Mouse (Mus musculus): ENCODE data around the gene Clec2i. TPM values are rescaled to one million over a fixed set of nuclear protein-coding genes. Genes with fewer than 3 reads are reported as not detected.
"Not testable (repeated sequence)": the region's sequence is repeated elsewhere in the genome, so short reads cannot be mapped to it uniquely, and the experiment has no call there.

Clec2i gene
- polyA plus RNA-seq, 1 experiment from 2014 or later: not detected

DNA sequence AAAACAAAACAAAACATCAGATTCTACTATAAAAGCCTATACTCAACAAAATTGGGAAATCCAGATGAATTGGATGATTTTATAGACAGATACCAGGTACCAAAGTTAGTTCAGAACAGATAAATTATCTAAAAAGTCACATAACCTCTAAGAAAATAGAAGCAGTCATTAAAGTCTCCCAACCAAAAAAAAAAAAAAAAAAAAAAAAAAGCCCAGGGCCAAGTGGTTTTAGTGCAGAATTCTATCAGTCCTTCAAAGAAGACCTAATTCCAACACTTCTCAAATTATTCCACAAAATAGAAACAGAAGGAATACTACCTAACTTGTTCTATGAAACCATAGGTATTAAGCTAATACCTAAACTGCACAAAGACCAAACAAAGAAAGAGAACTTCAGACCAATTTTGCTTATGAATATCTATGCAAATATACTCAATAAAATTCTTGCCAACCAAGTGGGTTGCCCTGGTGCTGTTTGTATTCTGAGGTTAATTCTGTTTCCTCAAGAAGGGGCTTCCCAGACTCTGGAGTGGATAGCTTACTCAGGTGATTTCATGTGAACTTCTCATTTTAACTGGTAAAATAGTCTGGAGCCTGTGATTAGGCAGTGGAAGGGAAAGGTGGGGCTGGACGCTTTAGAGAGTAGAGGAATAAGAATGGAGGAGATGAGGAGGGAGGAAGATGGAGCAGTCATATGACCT, 15.3 kb upstream of the Clec2i start:
- WGBS: 94% methylated on average over 1 of the region's 1 CpGs
- DNase-seq: no peak
- Histone ChIP-seq H3K4me1 (ENCODE audit: control insufficient read depth, insufficient read depth, low read length) (no peaks in the 10 kb centered on the region), H3K36me3 (ENCODE audit: control insufficient read depth, insufficient read depth, low read length) (no peaks in the 10 kb centered on the region), H3K9me3 (ENCODE audit: control insufficient read depth, low read length) (no peaks in the 10 kb centered on the region), H3K9ac (replicated peaks; ENCODE audit: low read length) (no peak overlapping the region), H3K27ac (replicated peaks; ENCODE audit: low read depth, low read length) (no peak overlapping the region), H3K4me2 (ENCODE audit: low read length) (no peak overlapping the region), H3K4me3 (replicated peaks; ENCODE audit: low read depth, low read length) (no peak overlapping the region), H3K27me3 (ENCODE audit: control insufficient read depth, insufficient read depth, low read length) (no peaks in the 10 kb centered on the region)
- ATAC-seq (ENCODE audit: low FRiP score, low TSS enrichment): no peak

DNA sequence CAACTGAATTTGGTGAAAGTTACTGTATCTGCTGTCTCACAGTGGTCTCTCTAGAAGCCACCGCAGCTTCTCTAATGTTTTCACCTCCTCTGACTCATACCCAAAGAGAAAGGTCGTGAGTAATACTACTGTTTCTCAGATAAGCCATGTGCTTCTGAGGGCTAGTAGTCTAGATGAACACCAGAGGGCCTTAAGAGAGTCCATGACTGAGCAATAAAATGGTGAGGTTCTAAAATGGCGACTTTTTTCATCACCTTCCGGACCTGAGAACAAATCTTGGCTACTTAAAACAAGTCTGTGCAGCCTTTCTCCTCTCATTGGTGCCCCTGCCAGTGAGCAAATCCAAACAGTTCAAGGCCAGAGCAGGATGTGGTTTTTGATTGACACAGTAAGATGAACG, 1.4 kb downstream of the Clec2i start:
- Histone ChIP-seq H3K9ac (replicated peaks; ENCODE audit: low read length) (no peak overlapping the region), H3K4me1 (ENCODE audit: control insufficient read depth, insufficient read depth, low read length) (no peaks in the 10 kb centered on the region), H3K36me3 (ENCODE audit: control insufficient read depth, insufficient read depth, low read length) (no peaks in the 10 kb centered on the region), H3K27me3 (ENCODE audit: control insufficient read depth, insufficient read depth, low read length) (no peaks in the 10 kb centered on the region), H3K9me3 (ENCODE audit: control insufficient read depth, low read length) (no peaks in the 10 kb centered on the region), H3K4me3 (replicated peaks; ENCODE audit: low read depth, low read length) (no peak overlapping the region), H3K27ac (replicated peaks; ENCODE audit: low read depth, low read length) (no peak overlapping the region), H3K4me2 (ENCODE audit: low read length) (no peak overlapping the region)
- DNase-seq (no peak), ATAC-seq (ENCODE audit: low FRiP score, low TSS enrichment) (no peak)
- 82% methylated on average over 5 of the region's 5 CpGs for WGBS

DNA sequence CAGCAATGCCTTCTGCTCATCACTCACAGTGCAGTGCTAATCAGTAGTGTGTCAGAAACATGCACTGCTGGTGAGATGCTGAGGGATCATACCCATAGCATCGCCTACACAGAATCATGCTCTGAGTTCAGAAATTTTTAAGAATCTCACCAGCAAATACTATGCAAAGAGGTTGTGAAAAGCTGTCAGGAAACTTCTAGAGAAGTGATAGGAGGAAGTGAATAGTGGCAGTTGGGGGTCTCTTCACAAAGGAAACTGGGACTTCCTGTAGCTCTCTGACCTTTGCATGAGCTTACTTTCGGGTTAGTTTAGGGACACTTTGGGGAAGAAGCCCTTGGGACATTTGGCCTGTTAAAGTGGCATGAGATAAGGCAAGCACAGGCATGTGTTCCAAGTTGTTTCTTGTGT, 3.6 kb downstream of the Clec2i start, which contains the start of gene BC035044:
BC035044 (minus strand) TSS at position 179 of the 408 bp plus-strand sequence.
- Histone ChIP-seq H3K4me3 (replicated peaks; ENCODE audit: low read depth, low read length) (no peak within 1 kb of the TSS), H3K4me1 (ENCODE audit: control insufficient read depth, insufficient read depth, low read length) (no peaks in the 10 kb centered on the region), H3K4me2 (ENCODE audit: low read length) (no peak within 1 kb of the TSS), H3K27ac (replicated peaks; ENCODE audit: low read depth, low read length) (no peak within 1 kb of the TSS), H3K9ac (replicated peaks; ENCODE audit: low read length) (no peak within 1 kb of the TSS), H3K27me3 (ENCODE audit: control insufficient read depth, insufficient read depth, low read length) (no peaks in the 10 kb centered on the region), H3K36me3 (ENCODE audit: control insufficient read depth, insufficient read depth, low read length) (no peaks in the 10 kb centered on the region), H3K9me3 (ENCODE audit: control insufficient read depth, low read length) (no peaks in the 10 kb centered on the region)
- WGBS: 81% methylated on average over 2 of the region's 2 CpGs
- no peak for DNase-seq
- no peak for ATAC-seq (ENCODE audit: low FRiP score, low TSS enrichment)

DNA sequence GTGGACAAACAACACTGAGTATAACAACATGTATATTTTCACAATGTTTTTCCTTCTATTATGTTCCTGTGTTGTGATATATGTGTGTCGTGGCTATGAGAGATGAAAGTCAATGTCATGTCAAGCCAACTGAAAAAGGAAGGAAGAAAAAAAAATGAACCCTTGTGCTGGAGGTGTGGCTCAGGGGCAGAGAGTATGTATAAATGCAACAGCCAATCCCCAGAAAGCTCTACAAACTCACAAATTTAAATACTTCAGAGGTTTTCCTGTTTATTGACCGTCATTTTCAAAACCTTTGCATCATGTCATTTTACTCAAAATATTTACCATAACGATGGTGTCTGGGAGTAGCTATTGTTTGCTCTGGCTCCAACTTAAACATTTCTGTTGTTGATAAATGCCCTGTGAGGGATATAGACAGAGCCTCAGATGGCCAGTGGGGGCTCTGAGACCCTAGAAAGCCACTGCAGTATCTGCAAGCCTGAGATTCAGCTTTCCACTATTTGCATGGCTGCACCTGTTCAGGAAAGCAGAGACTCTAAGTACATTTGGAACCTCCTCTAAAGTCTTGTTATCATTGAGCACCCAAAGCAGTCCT, 8.1 kb downstream of the Clec2i start:
- H3K9me3 ChIP-seq (ENCODE audit: control insufficient read depth, low read length): no peaks in the 10 kb centered on the region
- DNase-seq: no peak
- no peak overlapping the region for H3K27ac ChIP-seq (replicated peaks; ENCODE audit: low read depth, low read length)
- WGBS: 91% methylated on average over 3 of the region's 3 CpGs
- no peaks in the 10 kb centered on the region for H3K4me1 ChIP-seq (ENCODE audit: control insufficient read depth, insufficient read depth, low read length)
- no peaks in the 10 kb centered on the region for H3K36me3 ChIP-seq (ENCODE audit: control insufficient read depth, insufficient read depth, low read length)
- H3K4me3 ChIP-seq (replicated peaks; ENCODE audit: low read depth, low read length): no peak overlapping the region
- no peak overlapping the region for H3K4me2 ChIP-seq (ENCODE audit: low read length)
- no peak overlapping the region for H3K9ac ChIP-seq (replicated peaks; ENCODE audit: low read length)
- no peak for ATAC-seq (ENCODE audit: low FRiP score, low TSS enrichment)
- no peaks in the 10 kb centered on the region for H3K27me3 ChIP-seq (ENCODE audit: control insufficient read depth, insufficient read depth, low read length)

DNA sequence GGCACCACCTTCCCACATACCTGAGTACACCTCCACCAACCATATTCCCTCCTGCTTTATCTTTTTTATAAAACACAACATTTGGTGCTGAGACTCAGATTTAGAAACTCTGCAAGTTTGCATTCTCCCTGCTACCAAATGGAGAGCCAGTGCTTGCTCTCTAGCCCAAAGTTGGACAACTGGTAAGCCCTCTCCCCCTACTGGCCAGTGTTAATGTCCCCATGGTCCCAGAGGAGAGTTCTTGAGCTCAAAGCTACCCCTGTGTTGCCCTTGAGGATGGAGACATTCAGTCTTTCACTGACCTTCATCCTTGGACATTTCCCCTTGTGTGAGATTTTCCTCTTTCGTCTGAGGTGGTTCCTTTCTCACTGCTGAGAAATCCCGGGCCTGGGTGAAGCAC, 12.7 kb downstream of the Clec2i start:
- 87% methylated on average over 2 of the region's 2 CpGs for WGBS
- ATAC-seq (ENCODE audit: low FRiP score, low TSS enrichment): no peak

DNA sequence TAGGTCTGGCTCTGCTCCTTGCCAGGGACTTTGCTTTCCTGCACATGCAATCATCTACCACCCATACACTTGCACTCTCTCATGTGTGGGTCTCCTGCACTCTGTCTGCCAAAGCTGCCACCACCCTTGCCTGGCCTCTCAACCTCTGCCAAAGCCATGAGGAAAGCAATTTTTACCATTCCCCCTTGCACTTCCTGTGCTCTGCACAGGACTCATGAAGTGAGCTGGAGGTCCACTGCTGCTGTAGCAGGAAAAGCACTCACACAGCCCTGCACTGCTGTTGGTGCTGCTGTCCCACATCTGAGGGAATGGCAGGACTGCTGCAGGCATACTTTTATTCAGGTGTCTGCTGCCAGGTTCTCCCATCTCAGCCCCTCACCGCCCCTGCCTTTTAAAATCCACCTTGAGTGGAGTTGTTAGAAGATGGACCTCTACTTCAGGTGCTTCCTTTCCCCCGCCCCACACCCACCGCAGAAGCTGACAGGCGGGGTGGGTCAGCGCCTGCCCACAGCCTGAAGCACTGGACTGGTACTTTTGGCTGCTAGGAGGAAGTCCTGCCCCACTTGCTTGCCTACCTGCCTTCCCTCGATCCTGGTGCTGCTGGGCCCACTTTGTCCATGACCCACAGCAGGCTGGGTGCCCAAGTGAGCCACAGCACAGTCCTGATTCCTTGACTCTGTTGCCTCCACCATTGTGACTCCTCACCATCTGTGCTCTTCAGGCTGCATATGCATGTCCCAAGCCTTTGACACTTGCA, 13.6 kb downstream of the Clec2i start:
- DNase-seq; ATAC-seq (ENCODE audit: low FRiP score, low TSS enrichment); H3K4me2 ChIP-seq (ENCODE audit: low read length); H3K27me3 ChIP-seq (ENCODE audit: control insufficient read depth, insufficient read depth, low read length); H3K27ac ChIP-seq (replicated peaks; ENCODE audit: low read depth, low read length); H3K4me1 ChIP-seq (ENCODE audit: control insufficient read depth, insufficient read depth, low read length); H3K9ac ChIP-seq (replicated peaks; ENCODE audit: low read length); H3K36me3 ChIP-seq (ENCODE audit: control insufficient read depth, insufficient read depth, low read length); H3K4me3 ChIP-seq (replicated peaks; ENCODE audit: low read depth, low read length); H3K9me3 ChIP-seq (ENCODE audit: control insufficient read depth, low read length): not testable (repeated sequence)
- 91% methylated on average over 6 of the region's 6 CpGs for WGBS

More for the DNA sequence above, 12.7 kb downstream of the Clec2i start:
- DNase-seq: no peak
- Histone ChIP-seq H3K27me3 (ENCODE audit: control insufficient read depth, insufficient read depth, low read length) (no peaks in the 10 kb centered on the region), H3K9me3 (ENCODE audit: control insufficient read depth, low read length) (no peaks in the 10 kb centered on the region), H3K9ac (replicated peaks; ENCODE audit: low read length) (no peak overlapping the region), H3K4me1 (ENCODE audit: control insufficient read depth, insufficient read depth, low read length) (no peaks in the 10 kb centered on the region), H3K36me3 (ENCODE audit: control insufficient read depth, insufficient read depth, low read length) (no peaks in the 10 kb centered on the region), H3K27ac (replicated peaks; ENCODE audit: low read depth, low read length) (no peak overlapping the region), H3K4me3 (replicated peaks; ENCODE audit: low read depth, low read length) (no peak overlapping the region), H3K4me2 (ENCODE audit: low read length) (no peak overlapping the region)

DNA sequence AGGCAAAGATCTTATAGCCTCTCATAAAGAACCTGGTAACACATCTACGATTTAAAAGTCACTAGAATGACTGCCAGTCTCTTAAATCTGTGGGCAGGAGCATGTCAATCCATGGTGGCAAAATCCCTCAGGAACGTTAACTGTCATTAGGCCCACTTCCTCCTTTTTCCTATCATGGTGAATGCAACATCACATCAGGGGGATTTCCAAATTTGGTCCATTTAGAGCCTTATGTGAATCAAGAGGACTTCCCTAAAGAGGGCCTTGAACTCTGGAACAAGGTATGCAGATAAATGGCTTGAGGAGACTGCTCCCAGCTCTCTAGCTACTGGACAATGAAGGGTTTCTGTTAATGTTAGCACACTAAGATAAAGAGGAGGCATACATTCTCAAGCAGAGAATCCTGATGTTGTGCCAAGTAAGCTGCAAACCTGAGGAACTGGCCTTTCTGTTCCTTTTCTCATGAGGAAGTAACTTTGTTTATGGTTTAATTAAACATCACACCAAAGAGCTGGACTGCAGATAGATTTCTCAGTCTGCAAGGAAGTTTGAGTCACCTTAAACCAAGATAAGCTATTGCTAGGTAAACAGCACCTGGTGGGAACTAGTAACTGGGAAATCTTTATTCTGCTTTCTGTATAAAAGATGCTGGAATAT, 26.3 kb downstream of the Clec2i start:
- Histone ChIP-seq H3K36me3 (ENCODE audit: control insufficient read depth, insufficient read depth, low read length) (no peaks in the 10 kb centered on the region), H3K27me3 (ENCODE audit: control insufficient read depth, insufficient read depth, low read length) (no peaks in the 10 kb centered on the region), H3K4me3 (replicated peaks; ENCODE audit: low read depth, low read length) (no peak overlapping the region), H3K4me2 (ENCODE audit: low read length) (no peak overlapping the region), H3K4me1 (ENCODE audit: control insufficient read depth, insufficient read depth, low read length) (no peaks in the 10 kb centered on the region), H3K9ac (replicated peaks; ENCODE audit: low read length) (no peak overlapping the region), H3K27ac (replicated peaks; ENCODE audit: low read depth, low read length) (no peak overlapping the region), H3K9me3 (ENCODE audit: control insufficient read depth, low read length) (no peaks in the 10 kb centered on the region)
- DNase-seq (no peak), ATAC-seq (ENCODE audit: low FRiP score, low TSS enrichment) (no peak)
- WGBS: 91% methylated on average over 2 of the region's 2 CpGs

DNA sequence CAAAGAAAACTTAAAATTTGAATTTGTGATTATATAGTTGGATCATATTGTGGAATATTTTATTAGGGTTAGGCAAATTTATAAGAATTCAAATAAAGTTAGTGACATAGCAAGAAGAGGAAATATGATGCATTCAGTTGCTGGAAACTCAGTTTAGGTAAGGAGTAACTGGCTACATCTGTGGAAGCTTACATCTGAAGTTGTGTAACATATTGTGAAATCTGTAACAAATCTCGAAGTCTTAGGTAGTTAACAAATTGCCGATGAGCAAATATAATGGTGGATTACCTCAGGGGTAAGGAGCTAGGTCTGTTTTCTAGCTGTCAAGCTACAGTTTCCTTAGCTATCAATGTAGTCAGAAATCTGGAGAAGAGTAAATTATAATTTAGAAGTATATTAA, 29.9 kb downstream of the Clec2i start:
- ATAC-seq (ENCODE audit: low FRiP score, low TSS enrichment) (no peak), DNase-seq (no peak)
- Histone ChIP-seq H3K27me3 (ENCODE audit: control insufficient read depth, insufficient read depth, low read length) (no peaks in the 10 kb centered on the region), H3K9me3 (ENCODE audit: control insufficient read depth, low read length) (no peaks in the 10 kb centered on the region), H3K36me3 (ENCODE audit: control insufficient read depth, insufficient read depth, low read length) (no peaks in the 10 kb centered on the region), H3K4me3 (replicated peaks; ENCODE audit: low read depth, low read length) (no peak overlapping the region), H3K27ac (replicated peaks; ENCODE audit: low read depth, low read length) (no peak overlapping the region), H3K4me2 (ENCODE audit: low read length) (no peak overlapping the region), H3K9ac (replicated peaks; ENCODE audit: low read length) (no peak overlapping the region), H3K4me1 (ENCODE audit: control insufficient read depth, insufficient read depth, low read length) (no peaks in the 10 kb centered on the region)
- 92% methylated on average over 2 of the region's 2 CpGs for WGBS
